Mouse (Mus musculus): ENCODE data around the gene Aff1. TPM values are rescaled to one million over a fixed set of nuclear protein-coding genes. Genes with fewer than 3 reads are reported as not detected.

Gene Aff1
- polyA plus RNA-seq, 1 experiment from 2014 or later, result 4.3 TPM

DNA sequence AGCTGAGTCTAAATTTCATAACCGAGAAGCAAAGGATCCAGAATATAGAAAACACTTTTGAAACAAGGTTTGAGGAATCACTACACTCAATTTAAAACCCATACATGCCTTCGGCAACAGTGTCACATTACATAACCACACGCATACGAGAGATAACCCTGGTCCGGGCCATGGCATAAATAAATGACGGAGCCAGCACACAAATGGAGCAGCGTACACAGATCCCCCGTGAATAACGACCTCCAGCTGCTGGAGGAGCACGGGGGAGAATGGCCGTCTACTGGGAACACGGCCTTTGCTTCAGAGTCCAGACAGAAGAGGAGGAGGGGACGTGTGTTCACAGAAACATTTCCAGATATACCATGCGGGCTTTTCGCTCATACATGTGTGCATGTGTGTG lies 197.6 kb downstream of the Aff1 start:
- Histone ChIP-seq H3K9me3 (ENCODE audit: control insufficient read depth, low read length) (no peaks in the 10 kb centered on the region), H3K9ac (ENCODE audit: low read length) (no peak overlapping the region), H3K4me3 (ENCODE audit: low read depth, low read length) (no peak overlapping the region), H3K4me2 (replicated peaks; ENCODE audit: low read depth) (no peak overlapping the region), H3K36me3 (ENCODE audit: control insufficient read depth, insufficient read depth, low read length) (no peaks in the 10 kb centered on the region; the same call in 1 of the 2 replicates), H3K27ac (replicated peaks) (no peak overlapping the region), H3K4me1 (replicated peaks; ENCODE audit: control insufficient read depth, insufficient read depth) (no peaks in the 10 kb centered on the region), H3K27me3 (ENCODE audit: control insufficient read depth, insufficient read depth, low read length) (no peaks in the 10 kb centered on the region)
- ATAC-seq (ENCODE audit: low FRiP score, low TSS enrichment), result no peak
- DNase-seq (ENCODE audit: low spot score), result no peak
- 47% methylated on average over 15 of the region's 15 CpGs for WGBS
- TF ChIP-seq EP300 (optimal IDR thresholded peaks at IDR 0.05), result no peak
- no peak for TF ChIP-seq CTCF (IDR thresholded peaks at IDR 0.05; ENCODE audit: low read depth)

- DNase-seq (ENCODE audit: low spot score) (no peak), ATAC-seq (ENCODE audit: low FRiP score, low TSS enrichment) (no peak)
- no peak overlapping the region for H3K4me3 ChIP-seq (ENCODE audit: low read depth, low read length)
- TF ChIP-seq EP300 (optimal IDR thresholded peaks at IDR 0.05) (no peak), CTCF (IDR thresholded peaks at IDR 0.05; ENCODE audit: low read depth) (no peak)
- no peak overlapping the region for H3K4me2 ChIP-seq (replicated peaks; ENCODE audit: low read depth)
- 23% methylated on average over 1 of the region's 1 CpGs for WGBS
- H3K27ac ChIP-seq (replicated peaks), result no peak overlapping the region
- no peaks in the 10 kb centered on the region for H3K4me1 ChIP-seq (replicated peaks; ENCODE audit: control insufficient read depth, insufficient read depth)
- H3K9ac ChIP-seq (ENCODE audit: low read length), result no peak overlapping the region
- no peaks in the 10 kb centered on the region for H3K36me3 ChIP-seq (ENCODE audit: control insufficient read depth, insufficient read depth, low read length)
- H3K27me3 ChIP-seq (ENCODE audit: control insufficient read depth, insufficient read depth, low read length), result no peaks in the 10 kb centered on the region
- no peaks in the 10 kb centered on the region for H3K9me3 ChIP-seq (ENCODE audit: control insufficient read depth, low read length)
Observed at GRCm38 (mm10) chr5:103898310-103898709, 206.1 kb downstream of the Aff1 start.

Other genes starting within 250 kb of the Aff1 start
- 30.7 and 31.8 TPM in 2 replicates for gene Slc10a6, start 63.0 kb upstream of the Aff1 start, polyA plus RNA-seq (2015; fragmentation: Nextera tagmentation; extraction: Ambion mirVana)
- gene 1700016H13Rik, start 36.4 kb upstream of the Aff1 start, polyA plus RNA-seq (2015; fragmentation: Nextera tagmentation; extraction: Ambion mirVana), result 0.34 and 0.35 TPM in 2 replicates
- gene Klhl8, start 218.9 kb downstream of the Aff1 start, polyA plus RNA-seq (2015; fragmentation: Nextera tagmentation; extraction: Ambion mirVana), result 7.7 and 8.4 TPM in 2 replicates

All from stomach, postnatal 0 days (tissue).